Mouse (Mus musculus) embryonic facial prominence, embryonic 11.5 days (tissue): ENCODE results near the gene Chac1. TPM values are rescaled to one million over a fixed set of nuclear protein-coding genes. Genes with fewer than 3 reads are reported as not detected.

Experiments used
- ATAC-seq: fragments of 200-750 bp; cut with Nextera tagmentation; replicated peaks from 2 replicates; pipeline ENCODE4 v1.8.0; 2017; ENCODE audit warnings: low read depth; ENCODE audit not compliant: insufficient number of reproducible peaks, low FRiP score, low TSS enrichment
- DNase-seq: peaks from one replicate; pipeline ENCODE4 v3.0.0-alpha.2; 2015; ENCODE audit warnings: low spot score
- H3K27ac ChIP-seq: fragments of 300-500 bp; sonication (generic); replicated peaks from 2 replicates; pipeline ENCODE4 v1.5.1; 2014; ENCODE audit warnings: mild to moderate bottlenecking, low read depth, low read length, control low read depth
- H3K27me3 ChIP-seq: fragments of 300-500 bp; sonication (generic); 2 replicates; pipeline ENCODE4 v1.6.1; 2014; ENCODE audit warnings: mild to moderate bottlenecking, low read length, moderate library complexity, mixed read lengths; ENCODE audit not compliant: control insufficient read depth, insufficient read depth
- H3K36me3 ChIP-seq: fragments of 300-500 bp; sonication (generic); replicated peaks from 2 replicates; pipeline ENCODE4 v1.6.1; 2014; ENCODE audit warnings: low read depth, mild to moderate bottlenecking, low read length, moderate library complexity, mixed read lengths; ENCODE audit not compliant: control insufficient read depth, insufficient read depth
- H3K4me1 ChIP-seq: fragments of 300-500 bp; sonication (generic); 2 replicates; pipeline ENCODE4 v1.6.1; 2014; ENCODE audit warnings: low read length, mixed read lengths; ENCODE audit not compliant: control insufficient read depth, insufficient read depth
- H3K4me2 ChIP-seq: fragments of 300-500 bp; sonication (generic); 2 replicates; pipeline ENCODE4 v1.6.1; 2014; ENCODE audit warnings: low read depth, mild to moderate bottlenecking, control low read depth, low read length, moderate library complexity
- H3K4me3 ChIP-seq: fragments of 300-500 bp; sonication (generic); 2 replicates; pipeline ENCODE4 v1.5.1; 2014; ENCODE audit warnings: low read depth, low read length, control low read depth
- H3K9ac ChIP-seq: fragments of 300-500 bp; sonication (generic); replicated peaks from 2 replicates; pipeline ENCODE4 v1.6.1; 2014; ENCODE audit warnings: mild to moderate bottlenecking, control low read depth, low read length
- H3K9me3 ChIP-seq: fragments of 300-500 bp; sonication (generic); replicated peaks from 2 replicates; pipeline ENCODE4 v1.6.1; 2016; ENCODE audit warnings: mild to moderate bottlenecking, low read length, inconsistent platforms, mixed read lengths; ENCODE audit not compliant: control insufficient read depth
- WGBS: fragments of 180-500 bp; shearing (Covaris S2); extraction: QIAGEN DNeasy Blood & Tissue Kit; methylation state at CpG from one replicate; pipeline ENCODE4 v1.1.7; 2014; 5-methylcytosine and 5-hydroxymethylcytosine counted together
- polyA plus RNA-seq: library from polyadenylated mRNA; unstranded; fragments of >200 nt; fragmentation: Nextera tagmentation; extraction: Ambion mirVana; gene quantifications from 2 replicates; pipeline ENCODE4 v1.2.1, GENCODE M21; 2014

Gene Chac1
- polyA plus RNA-seq, 1 experiment from 2014 or later: 0.34 TPM

GRCm38 (mm10) chr2:119314742-119315310, 36.2 kb upstream of the Chac1 start:
- no peak for DNase-seq
- Histone ChIP-seq H3K9ac (no peak overlapping the region), H3K4me3 (no peak overlapping the region), H3K4me2 (no peak overlapping the region), H3K36me3 (no peaks in the 10 kb centered on the region), H3K27me3 (no peaks in the 10 kb centered on the region), H3K27ac (no peak overlapping the region), H3K4me1 (no peaks in the 10 kb centered on the region), H3K9me3 (no peaks in the 10 kb centered on the region)
- 74% methylated on average over 12 of the region's 12 CpGs for WGBS
- ATAC-seq: no peak

GRCm38 (mm10) chr2:119318043-119318710, 32.9 kb upstream of the Chac1 start:
- Histone ChIP-seq H3K4me1 (peaks cover 5% of the 10 kb centered on the region), H3K9me3 (no peaks in the 10 kb centered on the region), H3K27me3 (peaks cover 29% of the 10 kb centered on the region), H3K36me3 (no peaks in the 10 kb centered on the region), H3K9ac (no peak overlapping the region), H3K27ac (no peak overlapping the region), H3K4me2 (no peak overlapping the region), H3K4me3 (no peak overlapping the region)
- no peak for DNase-seq
- no peak for ATAC-seq
- 67% methylated on average over 3 of the region's 3 CpGs for WGBS

GRCm38 (mm10) chr2:119320571-119320970, 30.5 kb upstream of the Chac1 start:
- H3K9me3 ChIP-seq: no peaks in the 10 kb centered on the region
- H3K36me3 ChIP-seq: no peaks in the 10 kb centered on the region
- DNase-seq (no peak), ATAC-seq (no peak)
- H3K9ac ChIP-seq: no peak overlapping the region
- no peak overlapping the region for H3K4me2 ChIP-seq
- peaks cover 9% of the 10 kb centered on the region for H3K4me1 ChIP-seq
- no peak overlapping the region for H3K4me3 ChIP-seq
- no peak overlapping the region for H3K27ac ChIP-seq
- H3K27me3 ChIP-seq: peaks cover 51% of the 10 kb centered on the region
- 70% methylated on average over 8 of the region's 8 CpGs for WGBS

GRCm38 (mm10) chr2:119321771-119322586, 29.1 kb upstream of the Chac1 start:
- H3K4me1 ChIP-seq: peaks cover 13% of the 10 kb centered on the region
- no peaks in the 10 kb centered on the region for H3K36me3 ChIP-seq
- peaks cover 66% of the 10 kb centered on the region for H3K27me3 ChIP-seq
- H3K9ac ChIP-seq: peak overlapping the region; percentile 43
- ATAC-seq: 0 out of 2 replicates have a peak, but pooled peaks have one; percentile 14
- H3K9me3 ChIP-seq: no peaks in the 10 kb centered on the region
- no peak overlapping the region for H3K27ac ChIP-seq
- peak overlapping the region; percentile 61 for H3K4me2 ChIP-seq
- DNase-seq: peak; percentile 53
- H3K4me3 ChIP-seq: peak overlapping the region; percentile 34
- WGBS: 3% methylated on average over 48 of the region's 48 CpGs

- peak overlapping the region; percentile 34 for H3K4me3 ChIP-seq
- DNase-seq (peak; percentile 70), ATAC-seq (peak; percentile 27; the same call in 1 of the 2 replicates)
- 4% methylated on average over 39 of the region's 39 CpGs for WGBS
- H3K9me3 ChIP-seq: no peaks in the 10 kb centered on the region
- peaks cover 13% of the 10 kb centered on the region for H3K4me1 ChIP-seq
- no peaks in the 10 kb centered on the region for H3K36me3 ChIP-seq
- H3K27ac ChIP-seq: no peak overlapping the region
- H3K9ac ChIP-seq: peak overlapping the region; percentile 43
- peak overlapping the region; percentile 61 for H3K4me2 ChIP-seq
- H3K27me3 ChIP-seq: peaks cover 71% of the 10 kb centered on the region
Observed at GRCm38 (mm10) chr2:119322587-119323300, 28.3 kb upstream of the Chac1 start.

GRCm38 (mm10) chr2:119323866-119324575, 27.0 kb upstream of the Chac1 start:
- Histone ChIP-seq H3K4me2 (peak overlapping the region; percentile 69), H3K27ac (no peak overlapping the region), H3K36me3 (no peaks in the 10 kb centered on the region), H3K9me3 (no peaks in the 10 kb centered on the region), H3K9ac (no peak overlapping the region), H3K27me3 (peaks cover 83% of the 10 kb centered on the region), H3K4me1 (peaks cover 13% of the 10 kb centered on the region), H3K4me3 (peak overlapping the region; percentile 26; the same call in 1 of the 2 replicates)
- 1% methylated on average over 32 of the region's 32 CpGs for WGBS
- ATAC-seq (no peak), DNase-seq (no peak)

- peaks cover 13% of the 10 kb centered on the region for H3K4me1 ChIP-seq
- ATAC-seq (no peak), DNase-seq (no peak)
- no peaks in the 10 kb centered on the region for H3K9me3 ChIP-seq
- under 1% methylated on average over 32 of the region's 32 CpGs for WGBS
- no peak overlapping the region for H3K9ac ChIP-seq
- H3K27ac ChIP-seq: no peak overlapping the region
- H3K4me2 ChIP-seq: peak overlapping the region; percentile 69
- H3K4me3 ChIP-seq: peak overlapping the region; percentile 26
- H3K27me3 ChIP-seq: peaks cover 87% of the 10 kb centered on the region
- H3K36me3 ChIP-seq: no peaks in the 10 kb centered on the region
Observed at GRCm38 (mm10) chr2:119324576-119325318, 26.3 kb upstream of the Chac1 start.
